Mouse (Mus musculus): ENCODE measurements at regions not wholly inside any gene's neighbourhood (a gene's known extent, or its start where the extent isn't known, plus 50 kb on each side); places are given as distances from the start of the nearest gene placed in this dataset.

DNA sequence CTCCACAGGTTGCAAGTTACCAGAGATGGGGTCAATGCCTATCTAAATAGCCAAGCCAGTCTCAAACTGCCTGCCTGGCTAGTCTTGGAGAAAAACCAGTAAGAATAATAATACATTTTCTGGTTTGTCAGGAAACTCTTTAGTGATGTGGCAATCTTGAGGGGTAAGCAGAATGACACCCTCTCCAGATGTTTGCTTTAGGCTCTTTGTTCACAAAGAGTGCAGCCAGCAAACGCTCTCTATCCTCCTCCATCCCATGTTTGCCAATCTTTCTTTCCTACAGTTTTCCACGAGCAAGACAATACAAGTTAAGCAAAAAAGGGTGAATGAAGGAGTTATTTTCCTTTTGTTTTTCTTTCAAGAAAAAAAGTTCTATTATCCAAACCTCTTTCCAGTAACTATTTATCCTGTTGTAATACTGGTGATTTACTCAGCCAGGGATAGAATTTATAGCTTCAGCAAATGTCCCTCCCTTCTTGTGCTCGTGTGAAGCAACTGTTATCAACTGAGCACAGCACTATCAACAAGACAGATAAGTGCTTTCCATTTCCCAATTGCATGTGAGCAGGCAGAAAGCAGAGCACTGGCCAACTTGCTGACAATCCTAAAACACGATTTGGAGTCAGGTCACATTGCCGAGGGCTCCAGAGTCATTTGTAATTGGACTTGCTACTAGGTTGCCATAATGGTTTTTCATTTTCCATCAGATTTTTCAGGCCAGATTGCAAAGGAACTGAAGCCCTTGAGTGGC is 873.5 kb downstream of the Rapgef2 start:
- H3K27ac ChIP-seq, result no peak overlapping the region
- no peak for ATAC-seq
- no peak overlapping the region for H3K9ac ChIP-seq
- H3K36me3 ChIP-seq (ENCODE audit: poor library complexity, severe bottlenecking), result no peaks in the 10 kb centered on the region
- H3K4me1 ChIP-seq, result no peaks in the 10 kb centered on the region
- H3K27me3 ChIP-seq, result no peaks in the 10 kb centered on the region
- H3K4me2 ChIP-seq, result no peak overlapping the region
- H3K9me3 ChIP-seq (replicated peaks), result no peaks in the 10 kb centered on the region
- WGBS, result 70% methylated on average over 5 of the region's 5 CpGs
- H3K4me3 ChIP-seq, result no peak overlapping the region

DNA sequence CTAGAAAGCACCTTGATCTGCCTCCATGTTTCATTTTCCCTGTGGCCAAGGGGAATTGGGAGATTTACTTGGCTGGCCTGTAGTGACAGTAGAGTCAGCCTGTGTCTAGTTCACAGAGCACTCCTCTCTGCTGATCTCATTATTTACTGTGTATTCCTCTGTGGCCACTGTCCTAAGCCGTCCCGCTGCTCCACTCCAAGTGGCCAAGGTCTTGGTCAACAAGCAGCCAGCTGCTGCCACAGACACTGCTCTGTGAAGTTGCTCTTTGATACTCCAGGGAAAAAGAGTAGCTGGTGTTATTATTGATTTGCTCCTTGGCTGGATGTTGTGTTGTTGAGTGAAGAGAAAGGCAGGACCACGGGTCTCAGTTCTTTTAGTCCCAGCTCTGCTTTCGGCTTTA is 874.9 kb downstream of the Rapgef2 start:
- H3K27me3 ChIP-seq, result no peaks in the 10 kb centered on the region
- H3K27ac ChIP-seq, result no peak overlapping the region
- 84% methylated on average over 4 of the region's 4 CpGs for WGBS
- ATAC-seq, result no peak
- H3K9me3 ChIP-seq (replicated peaks), result no peaks in the 10 kb centered on the region
- no peak overlapping the region for H3K9ac ChIP-seq
- H3K4me2 ChIP-seq, result no peak overlapping the region
- no peak overlapping the region for H3K4me3 ChIP-seq
- no peaks in the 10 kb centered on the region for H3K4me1 ChIP-seq
- H3K36me3 ChIP-seq (ENCODE audit: poor library complexity, severe bottlenecking), result no peaks in the 10 kb centered on the region

DNA sequence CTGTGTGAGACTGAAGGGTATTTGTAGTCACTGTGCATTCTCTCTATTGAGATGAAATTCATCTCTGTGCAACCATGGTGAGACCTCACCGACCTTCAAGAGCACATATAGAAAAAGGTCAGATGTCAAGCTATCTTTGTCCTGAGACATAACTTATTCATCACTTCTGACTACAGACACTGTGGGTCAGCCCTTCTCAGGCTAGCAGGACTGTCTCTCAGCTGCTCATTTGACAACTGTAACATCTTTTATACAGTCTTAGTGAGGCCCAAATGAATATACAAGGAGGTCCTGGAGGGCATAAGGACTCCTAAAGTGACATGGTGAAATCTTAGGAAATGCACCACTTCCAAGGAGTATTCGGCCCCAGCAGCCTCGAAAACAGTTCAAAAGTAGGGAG is 877.1 kb downstream of the Rapgef2 start:
- Histone ChIP-seq H3K4me2 (no peak overlapping the region), H3K36me3 (ENCODE audit: poor library complexity, severe bottlenecking) (no peaks in the 10 kb centered on the region), H3K27ac (no peak overlapping the region), H3K9me3 (replicated peaks) (no peaks in the 10 kb centered on the region), H3K9ac (no peak overlapping the region), H3K4me3 (no peak overlapping the region), H3K27me3 (no peaks in the 10 kb centered on the region), H3K4me1 (no peaks in the 10 kb centered on the region)
- 69% methylated on average over 3 of the region's 3 CpGs for WGBS
- no peak for ATAC-seq

DNA sequence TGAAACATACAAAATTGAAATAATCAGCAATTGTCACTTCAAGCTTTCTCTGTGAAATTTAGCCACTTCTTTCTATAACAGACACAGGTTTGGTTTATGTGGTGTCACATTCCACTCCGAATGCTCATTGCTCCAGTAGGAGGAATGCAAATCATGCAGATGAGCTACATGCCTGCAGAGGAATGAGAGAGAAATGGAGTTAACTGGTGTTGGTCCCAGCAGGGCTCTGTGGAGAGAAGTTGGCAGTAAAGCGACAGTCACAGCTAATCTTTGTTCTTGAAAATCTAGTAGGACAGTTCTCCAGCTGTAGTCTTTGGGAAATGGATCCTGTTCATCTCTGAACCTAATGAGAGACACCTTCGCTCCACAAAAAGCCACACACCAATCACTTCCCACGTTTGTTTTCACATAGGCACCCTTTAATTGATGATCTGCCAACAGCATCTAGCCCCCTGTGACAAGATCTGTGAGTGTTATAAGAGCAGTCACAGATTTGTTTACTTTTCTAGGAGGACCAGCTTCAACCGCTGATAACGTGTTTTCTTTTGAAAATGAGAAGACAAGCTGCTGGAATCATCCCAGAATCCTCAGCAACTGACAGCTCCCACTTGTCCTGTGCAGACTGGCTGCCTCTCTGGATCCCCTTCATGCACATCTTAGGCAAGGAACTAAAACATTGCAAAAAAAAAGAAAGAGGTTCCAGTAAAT is 880.4 kb downstream of the Rapgef2 start:
- Histone ChIP-seq H3K4me1 (no peaks in the 10 kb centered on the region), H3K4me2 (no peak overlapping the region), H3K27me3 (no peaks in the 10 kb centered on the region), H3K9ac (no peak overlapping the region), H3K9me3 (replicated peaks) (no peaks in the 10 kb centered on the region), H3K4me3 (no peak overlapping the region), H3K36me3 (ENCODE audit: poor library complexity, severe bottlenecking) (no peaks in the 10 kb centered on the region), H3K27ac (no peak overlapping the region)
- WGBS, result 66% methylated on average over 6 of the region's 6 CpGs
- ATAC-seq, result no peak

DNA sequence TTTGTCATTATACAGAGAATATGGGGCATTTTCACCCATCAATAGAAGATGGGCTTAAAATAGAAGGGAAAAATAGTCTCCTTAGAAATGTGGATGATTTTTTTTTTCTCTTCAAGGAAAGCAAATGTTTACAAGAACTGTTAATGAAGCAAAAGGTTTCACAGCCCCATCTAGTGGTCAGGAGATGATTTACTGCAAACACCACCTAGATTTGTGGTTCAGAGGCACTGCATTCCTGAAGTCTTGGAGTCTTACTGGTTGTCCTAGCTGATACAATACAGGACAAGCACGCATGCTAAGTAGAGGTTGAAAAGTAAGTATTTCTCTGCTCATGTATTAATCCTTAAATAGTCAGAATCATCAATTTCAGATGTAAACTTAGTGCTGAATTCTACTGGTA is 927.9 kb downstream of the Rapgef2 start:
- Histone ChIP-seq H3K27me3 (no peaks in the 10 kb centered on the region), H3K27ac (no peak overlapping the region), H3K36me3 (ENCODE audit: poor library complexity, severe bottlenecking) (no peaks in the 10 kb centered on the region), H3K4me1 (no peaks in the 10 kb centered on the region), H3K4me3 (no peak overlapping the region), H3K9ac (no peak overlapping the region), H3K4me2 (no peak overlapping the region), H3K9me3 (replicated peaks) (no peaks in the 10 kb centered on the region)
- WGBS, result 41% methylated on average over 1 of the region's 1 CpGs
- peak; percentile 67 for ATAC-seq

DNA sequence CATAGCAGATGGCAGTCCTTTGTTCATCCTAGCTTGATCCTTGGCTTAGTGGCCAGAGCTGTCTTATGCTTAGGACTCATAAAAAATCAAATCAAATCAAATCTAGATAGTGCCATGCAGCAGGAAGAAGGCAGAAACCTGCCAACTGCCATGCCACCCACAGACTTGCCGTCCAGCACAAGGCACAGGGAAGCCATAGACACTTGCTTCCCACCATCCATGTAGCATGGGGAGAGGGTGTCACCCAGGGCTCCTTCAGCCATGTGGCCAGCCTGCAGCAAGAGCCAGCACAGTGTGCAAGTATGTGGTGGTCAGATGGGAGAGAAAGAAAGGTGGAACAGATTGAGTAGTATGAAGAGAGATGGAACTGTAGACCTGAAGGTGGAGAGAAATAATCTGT is 946.4 kb downstream of the Rapgef2 start:
- H3K4me1 ChIP-seq, result no peaks in the 10 kb centered on the region
- H3K9ac ChIP-seq, result no peak overlapping the region
- H3K36me3 ChIP-seq (ENCODE audit: poor library complexity, severe bottlenecking), result no peaks in the 10 kb centered on the region
- no peak overlapping the region for H3K4me3 ChIP-seq
- no peak overlapping the region for H3K4me2 ChIP-seq
- H3K27me3 ChIP-seq, result no peaks in the 10 kb centered on the region
- 83% methylated on average over 1 of the region's 1 CpGs for WGBS
- no peak for ATAC-seq
- no peak overlapping the region for H3K27ac ChIP-seq
- H3K9me3 ChIP-seq (replicated peaks), result no peaks in the 10 kb centered on the region

DNA sequence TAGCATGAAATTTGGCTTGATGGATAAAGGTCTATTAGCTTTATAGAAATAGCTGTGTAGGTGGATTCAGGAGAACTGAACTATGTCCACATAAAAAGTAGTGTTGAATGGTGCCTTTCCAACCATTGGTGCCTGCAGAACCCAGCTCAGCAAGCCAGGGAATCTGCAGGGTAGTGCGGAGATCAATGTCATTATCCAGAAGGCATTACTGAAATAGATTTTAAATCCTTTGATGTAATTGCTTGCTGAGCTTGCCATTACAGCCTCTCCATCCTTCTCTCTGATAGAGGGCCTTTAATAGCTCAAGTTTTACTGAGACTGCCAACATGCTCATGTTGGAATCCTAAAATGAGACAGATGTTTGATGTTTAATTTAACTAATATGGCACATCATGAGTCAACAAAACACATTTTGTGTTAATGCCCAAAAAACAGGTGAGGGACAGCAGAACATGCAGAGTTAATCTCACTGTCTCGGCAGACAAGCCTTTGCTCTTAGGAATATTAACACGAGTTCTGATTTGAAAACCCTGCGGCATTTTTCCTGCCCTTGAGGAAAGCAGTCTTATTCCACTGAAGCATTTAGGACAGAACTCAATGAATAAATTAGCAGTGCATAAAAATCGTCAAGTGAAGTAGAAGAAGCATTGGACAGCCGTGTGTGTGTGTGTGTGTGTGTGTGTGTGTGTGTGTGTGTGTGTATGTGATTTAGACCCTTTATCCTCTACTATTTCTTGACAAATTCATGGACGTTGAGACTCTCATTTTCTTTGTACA is 974.5 kb downstream of the Rapgef2 start:
- Histone ChIP-seq H3K9me3 (replicated peaks) (no peaks in the 10 kb centered on the region), H3K9ac (no peak overlapping the region), H3K4me3 (no peak overlapping the region), H3K27me3 (no peaks in the 10 kb centered on the region), H3K4me1 (no peaks in the 10 kb centered on the region), H3K4me2 (no peak overlapping the region), H3K27ac (no peak overlapping the region), H3K36me3 (ENCODE audit: poor library complexity, severe bottlenecking) (no peaks in the 10 kb centered on the region)
- peak; percentile 33; the same call in 1 of the 2 replicates for ATAC-seq
- WGBS, result 71% methylated on average over 7 of the region's 7 CpGs

DNA sequence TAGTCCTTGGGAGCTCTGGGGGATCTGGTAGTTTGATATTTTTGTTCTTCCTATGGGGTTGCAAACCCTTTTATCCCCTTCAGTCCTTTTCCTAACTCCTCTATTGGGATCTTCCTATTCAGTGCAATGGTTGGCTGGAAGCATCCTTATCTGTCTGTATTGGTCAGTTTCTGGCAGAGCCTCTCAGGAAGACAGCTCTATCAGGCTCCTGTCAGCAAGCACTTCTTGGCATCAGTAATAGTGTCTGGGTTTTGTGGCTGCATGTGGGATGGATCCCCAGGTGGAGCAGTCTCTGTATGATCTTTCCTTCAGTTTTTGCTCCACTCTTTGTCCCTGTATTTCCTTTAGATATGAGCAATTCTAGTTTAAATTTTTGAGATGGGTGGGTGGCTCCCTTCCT is 985.8 kb downstream of the Rapgef2 start:
- H3K27me3 ChIP-seq, result no peaks in the 10 kb centered on the region
- no peaks in the 10 kb centered on the region for H3K9me3 ChIP-seq (replicated peaks)
- H3K36me3 ChIP-seq (ENCODE audit: poor library complexity, severe bottlenecking), result no peaks in the 10 kb centered on the region
- no peak overlapping the region for H3K27ac ChIP-seq
- H3K4me1 ChIP-seq, result no peaks in the 10 kb centered on the region
- ATAC-seq, result no peak
- no peak overlapping the region for H3K9ac ChIP-seq
- no peak overlapping the region for H3K4me3 ChIP-seq
- no peak overlapping the region for H3K4me2 ChIP-seq

DNA sequence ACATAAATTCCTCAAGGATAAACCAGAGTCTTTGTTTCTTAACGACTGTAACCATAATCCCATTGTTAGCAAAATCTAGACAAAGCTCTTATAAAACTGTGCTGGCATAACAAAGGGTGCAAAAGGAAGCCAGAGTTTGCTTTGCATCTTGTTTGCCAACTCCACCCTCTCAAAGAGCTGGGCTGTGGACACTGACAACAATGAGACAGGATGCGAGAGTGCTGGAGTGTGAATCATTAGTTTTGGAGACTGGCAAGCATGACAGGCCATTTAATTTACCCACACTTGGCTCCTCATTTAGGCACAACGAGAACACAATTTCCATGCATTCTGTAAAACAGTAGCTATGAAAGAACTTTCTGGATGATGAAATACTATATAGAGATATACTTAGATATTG is 994.4 kb downstream of the Rapgef2 start:
- no peaks in the 10 kb centered on the region for H3K27me3 ChIP-seq
- no peak for ATAC-seq
- no peak overlapping the region for H3K4me2 ChIP-seq
- WGBS, result 25% methylated on average over 3 of the region's 3 CpGs
- no peaks in the 10 kb centered on the region for H3K36me3 ChIP-seq (ENCODE audit: poor library complexity, severe bottlenecking)
- H3K9ac ChIP-seq, result no peak overlapping the region
- no peak overlapping the region for H3K4me3 ChIP-seq
- H3K27ac ChIP-seq, result no peak overlapping the region
- H3K9me3 ChIP-seq (replicated peaks), result no peaks in the 10 kb centered on the region
- H3K4me1 ChIP-seq, result no peaks in the 10 kb centered on the region

DNA sequence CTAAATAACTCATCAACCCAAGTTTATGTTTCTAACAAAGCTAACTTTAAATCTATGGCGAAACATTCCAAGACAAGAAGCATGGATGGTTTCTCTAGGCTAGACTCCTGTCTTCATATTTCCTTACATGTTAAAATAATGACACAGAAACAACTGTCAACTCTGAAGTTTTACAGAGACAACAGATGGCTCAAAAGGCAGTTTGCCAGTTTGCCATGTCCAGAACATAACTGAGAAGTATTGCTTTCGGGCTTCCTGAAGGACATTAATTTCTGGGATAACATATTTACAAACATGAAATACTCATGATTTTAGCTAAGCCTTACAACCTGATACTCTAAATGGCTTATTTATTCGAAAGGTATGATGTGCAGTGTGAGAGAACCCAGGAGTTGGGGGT is 1002.2 kb downstream of the Rapgef2 start:
- Histone ChIP-seq H3K4me2 (no peak overlapping the region), H3K27ac (no peak overlapping the region), H3K9me3 (replicated peaks) (no peaks in the 10 kb centered on the region), H3K27me3 (no peaks in the 10 kb centered on the region), H3K36me3 (ENCODE audit: poor library complexity, severe bottlenecking) (no peaks in the 10 kb centered on the region), H3K4me1 (no peaks in the 10 kb centered on the region), H3K4me3 (no peak overlapping the region), H3K9ac (no peak overlapping the region)
- no peak for ATAC-seq
- WGBS, result 87% methylated on average over 3 of the region's 3 CpGs

DNA sequence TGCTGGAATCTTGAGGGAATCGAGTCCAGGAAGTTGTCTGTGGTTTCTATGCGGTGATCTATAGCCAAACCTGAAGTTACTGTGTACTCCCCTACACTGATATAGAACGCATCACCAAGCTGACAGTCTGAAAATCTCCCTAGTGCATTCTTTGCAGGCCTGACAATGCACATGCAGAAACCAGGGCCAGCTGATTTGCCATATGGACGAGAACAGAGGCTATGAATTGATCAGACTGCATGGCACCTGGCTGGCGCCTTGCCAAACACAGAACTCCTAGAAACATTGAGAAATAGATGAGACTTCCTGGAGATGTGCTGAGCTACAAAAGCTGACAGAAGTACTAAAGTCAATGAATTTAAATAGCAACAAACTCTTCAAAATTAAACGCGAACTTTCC is 1049.4 kb downstream of the Rapgef2 start:
- no peak overlapping the region for H3K9ac ChIP-seq
- H3K4me1 ChIP-seq, result no peaks in the 10 kb centered on the region
- 84% methylated on average over 7 of the region's 7 CpGs for WGBS

DNA sequence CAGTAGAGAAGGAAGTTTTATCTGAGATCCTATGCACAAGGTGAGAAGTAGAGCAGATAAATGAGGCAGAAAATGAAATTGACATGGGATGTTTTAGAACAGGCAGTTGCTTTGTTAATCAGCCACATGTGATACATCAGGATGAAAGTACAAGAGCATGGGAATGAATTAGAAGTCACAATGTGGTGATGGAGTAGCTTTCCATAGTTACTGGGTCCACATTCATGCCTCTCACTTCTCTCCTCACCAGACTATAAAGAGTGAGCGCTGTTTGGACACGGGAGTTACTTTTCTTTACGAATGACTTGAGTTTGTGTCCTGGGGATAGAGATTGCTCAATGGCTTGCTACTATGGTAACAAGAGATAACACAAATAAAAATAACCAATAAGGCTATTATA is 1076.6 kb downstream of the Rapgef2 start:
- Histone ChIP-seq H3K4me1 (no peaks in the 10 kb centered on the region), H3K4me2 (no peak overlapping the region), H3K27ac (no peak overlapping the region), H3K9ac (no peak overlapping the region), H3K27me3 (no peaks in the 10 kb centered on the region), H3K9me3 (replicated peaks) (no peaks in the 10 kb centered on the region), H3K4me3 (no peak overlapping the region), H3K36me3 (ENCODE audit: poor library complexity, severe bottlenecking) (no peaks in the 10 kb centered on the region)
- no peak for ATAC-seq
- WGBS, result 85% methylated on average over 3 of the region's 3 CpGs

More for the DNA sequence above, 1049.4 kb downstream of the Rapgef2 start:
- no peak overlapping the region for H3K27ac ChIP-seq
- H3K9me3 ChIP-seq (replicated peaks), result no peaks in the 10 kb centered on the region
- 0 out of 2 replicates have a peak, but pooled peaks have one; percentile 16 for ATAC-seq
- no peak overlapping the region for H3K4me3 ChIP-seq
- H3K36me3 ChIP-seq (ENCODE audit: poor library complexity, severe bottlenecking), result no peaks in the 10 kb centered on the region
- H3K4me2 ChIP-seq, result no peak overlapping the region
- H3K27me3 ChIP-seq, result no peaks in the 10 kb centered on the region

Data from forebrain, embryonic 13.5 days (tissue).